Mouse (Mus musculus) left cerebral cortex, adult 9 months (tissue): ENCODE data around the gene Stx1a.
"Not testable (repeated sequence)": the region's sequence is repeated elsewhere in the genome, so short reads cannot be mapped to it uniquely, and the experiment has no call there.

Experiments
- DNase-seq, 2 experiments: peaks; one replicate each; pipeline ENCODE4 v3.0.0; 2022; ENCODE audit warnings: low spot score in 2 of 2

Stx1a gene

DNA sequence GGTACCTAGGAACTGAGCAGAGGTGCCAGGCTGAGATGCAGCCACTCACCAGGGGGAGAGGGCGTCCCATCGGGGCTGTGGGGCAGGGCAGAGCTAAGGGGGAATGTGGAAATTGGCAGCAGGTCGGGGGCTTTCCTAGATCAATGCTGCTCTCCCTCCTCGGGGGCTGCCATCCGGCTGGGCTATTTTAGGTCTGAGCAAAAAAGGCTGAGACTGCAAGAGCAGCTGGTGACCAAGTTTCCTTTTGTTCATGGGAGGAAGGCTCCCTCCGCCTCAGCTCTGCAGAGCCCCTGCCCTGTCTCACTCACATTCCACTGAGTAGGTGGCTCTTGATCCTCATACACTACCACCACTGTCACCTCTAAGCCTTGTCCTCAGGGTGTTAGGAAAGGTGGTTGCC, 16.8 kb downstream of the Stx1a start:
- DNase-seq, result peak in 1 of 2 experiments; percentile 53

DNA sequence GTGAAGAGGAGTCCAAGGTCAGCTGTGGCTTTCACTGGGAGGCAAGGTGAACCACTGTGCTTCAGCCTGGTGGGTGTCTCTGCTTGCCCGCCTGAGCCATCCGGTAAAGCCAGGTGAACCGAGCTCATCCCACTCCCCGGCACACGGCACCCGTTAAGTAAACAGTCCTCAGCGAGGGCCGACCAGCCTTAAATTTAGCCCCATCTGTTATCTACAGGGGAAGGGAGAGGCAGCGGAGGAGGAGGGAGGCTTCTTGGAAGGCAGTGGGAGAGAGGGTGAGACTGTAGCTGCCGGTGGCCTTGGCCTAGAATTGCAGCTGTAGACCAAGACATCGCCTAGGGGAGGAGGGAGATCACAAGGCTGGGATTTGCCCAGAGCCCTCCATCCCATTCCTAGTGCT, 17.5 kb downstream of the Stx1a start:
- DNase-seq, result peak in 1 of 2 experiments; percentile 69

DNA sequence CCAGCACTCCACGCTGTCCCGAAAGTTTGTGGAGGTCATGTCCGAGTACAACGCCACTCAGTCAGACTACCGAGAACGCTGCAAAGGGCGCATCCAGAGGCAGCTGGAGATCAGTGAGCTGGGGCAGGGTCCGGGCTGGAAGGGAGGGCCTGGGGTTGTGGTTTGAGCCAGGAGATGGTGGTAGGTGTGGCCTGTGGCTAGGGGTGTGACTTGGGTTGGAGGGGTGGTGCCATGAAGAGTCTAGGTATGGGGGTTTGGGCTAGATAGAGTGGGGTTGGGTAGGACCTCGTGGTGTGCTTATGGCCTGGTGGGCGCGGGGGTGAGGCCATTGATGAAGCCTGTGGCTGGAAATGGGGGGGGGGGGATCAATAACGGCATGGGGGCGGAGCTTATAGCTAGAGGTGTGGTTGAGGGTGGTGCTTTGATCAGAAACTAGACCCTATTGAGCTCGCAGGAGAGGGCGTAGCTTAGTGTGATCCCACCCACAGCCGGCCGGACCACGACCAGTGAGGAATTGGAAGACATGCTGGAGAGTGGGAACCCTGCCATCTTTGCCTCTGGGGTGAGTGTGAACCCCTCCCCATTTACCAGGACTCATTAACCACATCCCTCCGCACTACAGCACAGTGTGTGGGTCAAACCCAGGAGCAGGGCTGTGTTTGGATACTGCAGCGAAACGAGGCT, 19.0 kb downstream of the Stx1a start:
- no peak for DNase-seq

DNA sequence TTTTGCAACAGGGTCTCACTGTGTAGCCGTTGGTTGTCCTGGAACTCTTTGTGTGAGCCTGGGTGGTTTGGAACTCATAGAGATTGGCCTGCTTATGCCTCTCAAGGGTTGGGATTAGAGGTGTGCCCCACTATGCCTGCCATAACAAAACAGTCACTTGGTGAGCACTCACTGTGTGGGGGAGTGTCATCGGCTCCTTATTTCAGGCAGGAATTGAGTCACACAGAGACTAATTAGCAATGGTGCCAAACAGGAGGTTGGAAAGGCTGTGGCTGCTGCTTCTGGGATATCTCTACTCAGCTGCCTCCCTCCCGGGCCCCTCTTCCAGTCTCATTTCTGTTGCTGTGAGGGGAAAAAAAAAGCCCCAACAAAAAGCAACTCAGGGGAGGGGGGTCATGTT, 21.3 kb downstream of the Stx1a start:
- peak in 1 of 2 experiments; percentile 46 for DNase-seq

DNA sequence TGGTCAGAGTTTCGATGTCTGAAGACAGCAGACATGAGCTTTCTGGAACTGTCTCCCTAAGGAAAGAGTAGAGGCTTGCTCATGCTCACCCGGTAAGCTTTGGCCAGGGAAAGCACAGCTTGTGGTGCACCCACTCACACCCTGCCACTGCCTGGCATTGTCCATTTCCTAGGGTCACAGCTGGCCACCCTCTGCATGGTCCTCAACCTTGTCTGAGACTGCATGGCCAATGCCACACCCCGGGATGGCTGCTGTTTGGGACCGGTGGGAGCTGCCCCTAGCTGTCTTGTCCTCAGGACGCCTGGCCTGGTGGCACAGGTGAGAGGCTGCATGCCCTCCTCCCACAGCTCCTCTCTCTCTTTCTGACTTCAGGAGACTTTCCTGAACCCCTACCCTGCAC, 25.3 kb downstream of the Stx1a start:
- DNase-seq, result no peak

DNA sequence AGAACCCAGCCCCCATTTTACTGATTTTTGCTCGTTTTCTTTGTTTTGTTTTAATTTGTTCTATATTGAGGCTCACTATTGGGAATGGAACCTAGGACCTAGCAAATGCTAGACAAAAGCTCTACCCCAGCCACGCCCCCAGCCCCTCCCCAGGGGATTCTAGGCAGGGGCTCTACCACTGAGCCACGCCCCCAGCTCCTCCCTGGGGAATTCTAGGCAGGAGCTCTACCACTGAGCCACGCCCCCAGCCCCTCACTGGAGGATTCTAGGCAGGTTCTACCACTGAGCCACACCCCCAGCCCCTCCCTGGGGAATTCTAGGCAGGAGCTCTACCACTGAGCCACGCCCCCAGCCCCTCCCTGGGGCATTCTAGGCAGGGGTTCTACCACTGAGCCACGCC, 26.0 kb downstream of the Stx1a start:
- DNase-seq, result not testable (repeated sequence)

DNA sequence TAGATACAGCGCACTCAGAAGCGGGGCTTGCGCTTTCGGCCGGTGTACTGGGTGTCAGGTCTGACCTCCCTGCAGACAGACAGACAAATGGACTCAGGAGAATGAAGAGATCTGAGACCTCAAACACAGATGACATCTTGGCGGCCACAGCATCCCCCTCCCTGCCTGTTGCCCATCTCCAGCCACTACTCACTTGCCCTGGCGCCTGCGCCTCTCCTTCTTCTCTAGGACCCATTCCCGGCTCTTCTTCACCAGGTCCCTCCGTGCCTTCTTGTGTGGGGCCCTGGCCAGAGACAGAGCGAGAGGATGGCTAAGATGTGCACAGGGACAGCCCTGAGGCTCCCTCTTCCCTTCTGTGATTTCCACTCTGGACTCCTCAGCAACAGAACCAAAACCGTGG, 30.1 kb downstream of the Stx1a start:
- no peak for DNase-seq

DNA sequence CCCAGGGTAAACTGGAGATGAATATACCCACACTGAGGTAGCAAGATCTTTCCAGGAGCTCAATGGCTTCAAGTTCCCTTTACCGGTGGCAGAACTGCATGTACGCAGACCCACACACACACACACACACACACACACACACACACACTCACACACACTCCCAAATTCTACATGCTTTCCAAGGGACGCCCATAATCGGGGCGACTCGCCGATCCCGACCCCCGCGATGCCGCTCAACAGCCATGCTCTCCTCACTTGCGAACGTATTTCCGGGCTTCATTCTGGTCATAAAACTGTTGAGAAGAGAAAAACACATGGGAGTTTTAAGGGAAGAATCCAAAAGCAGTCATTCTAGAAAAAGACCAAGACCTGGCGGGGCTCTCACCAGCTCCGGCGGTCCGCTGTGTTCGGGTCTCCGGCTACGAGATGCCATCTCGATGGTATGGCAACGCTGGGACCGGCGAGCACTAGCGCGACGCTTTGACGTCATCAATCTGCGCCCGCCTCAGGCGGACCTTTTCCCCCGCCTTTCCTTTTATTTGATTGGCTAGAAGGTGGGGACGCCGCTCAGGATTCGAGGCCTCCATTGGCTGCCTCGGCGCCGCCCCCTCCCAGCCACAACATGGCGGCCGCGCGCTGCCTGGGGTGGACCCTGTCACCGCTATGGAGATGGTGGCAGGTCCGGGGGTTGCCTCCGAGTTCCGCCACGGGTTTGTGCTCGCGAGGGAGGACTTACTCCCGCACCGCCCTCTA, 40.5 kb downstream of the Stx1a start, which contains the start of gene Dnajc30:
Gene Dnajc30, plus strand, starts transcription at position 574 of the 753 bp plus-strand sequence.
- DNase-seq, result peak; percentile 95 to 98

DNA sequence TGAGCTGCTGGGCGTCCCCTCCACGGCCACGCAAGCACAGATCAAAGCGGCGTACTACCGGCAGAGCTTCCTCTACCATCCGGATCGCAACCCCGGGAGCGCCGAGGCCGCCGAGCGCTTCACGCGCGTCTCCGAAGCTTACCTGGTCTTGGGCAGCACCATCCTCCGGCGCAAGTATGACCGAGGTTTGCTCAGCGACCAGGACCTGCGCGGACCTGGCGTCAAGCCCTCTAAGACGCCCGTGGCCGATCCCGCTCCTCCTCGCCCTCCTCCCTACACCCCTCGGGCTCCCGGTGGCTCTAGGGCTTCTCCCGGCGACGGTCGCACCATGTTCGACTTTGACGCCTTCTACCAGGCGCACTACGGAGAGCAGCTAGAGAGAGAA, 41.1 kb downstream of the Stx1a start:
- DNase-seq, result no peak

DNA sequence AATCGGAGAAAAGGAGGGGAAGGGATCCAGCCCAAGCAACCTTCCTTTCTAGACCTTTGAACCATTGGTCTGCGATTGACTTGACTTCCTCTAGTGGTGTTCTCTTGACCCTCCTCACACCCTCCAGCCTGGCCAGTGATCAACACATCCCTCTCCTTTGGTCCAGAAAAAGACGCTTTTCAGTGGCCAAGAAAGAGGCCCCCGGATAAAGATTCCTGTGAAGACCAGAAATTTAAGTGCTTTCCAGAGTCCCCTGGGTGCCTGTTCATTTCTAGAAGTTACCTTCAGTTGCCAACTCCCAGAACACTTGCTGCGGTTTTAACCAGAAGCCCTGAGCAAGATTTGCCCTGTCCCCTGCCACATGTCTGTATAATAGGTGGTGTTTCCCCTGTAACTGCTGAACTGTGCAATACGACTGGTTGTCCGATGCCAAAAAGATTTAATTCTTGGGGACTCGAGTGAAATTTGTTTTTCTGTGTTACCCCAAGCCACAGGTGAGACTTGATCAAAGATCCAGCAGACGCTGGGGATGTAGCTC, 41.7 kb downstream of the Stx1a start, which contains the start of gene Bud23:
Gene Bud23, minus strand, starts transcription at position 51 of the 538 bp plus-strand sequence.
- DNase-seq, result not testable (repeated sequence)

DNA sequence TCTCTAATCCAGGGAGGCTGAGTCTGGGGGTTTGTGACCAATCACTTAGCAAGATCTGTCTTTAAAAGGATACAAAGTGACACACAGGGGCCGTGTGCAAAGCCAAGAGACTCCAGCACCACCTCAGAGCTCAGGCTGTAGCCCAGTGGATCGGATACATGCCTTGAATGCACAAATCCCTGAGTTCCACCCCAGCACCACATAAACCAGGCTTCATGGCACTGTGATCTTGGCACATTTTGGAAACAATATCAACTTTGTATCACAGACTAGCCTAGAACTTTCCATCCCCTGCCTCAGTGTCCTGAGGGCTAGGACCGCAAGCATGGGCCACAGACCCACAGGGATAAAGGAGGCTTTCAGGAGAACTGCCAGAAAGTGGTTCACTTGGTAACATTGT, 42.7 kb downstream of the Stx1a start:
- DNase-seq, result no peak

DNA sequence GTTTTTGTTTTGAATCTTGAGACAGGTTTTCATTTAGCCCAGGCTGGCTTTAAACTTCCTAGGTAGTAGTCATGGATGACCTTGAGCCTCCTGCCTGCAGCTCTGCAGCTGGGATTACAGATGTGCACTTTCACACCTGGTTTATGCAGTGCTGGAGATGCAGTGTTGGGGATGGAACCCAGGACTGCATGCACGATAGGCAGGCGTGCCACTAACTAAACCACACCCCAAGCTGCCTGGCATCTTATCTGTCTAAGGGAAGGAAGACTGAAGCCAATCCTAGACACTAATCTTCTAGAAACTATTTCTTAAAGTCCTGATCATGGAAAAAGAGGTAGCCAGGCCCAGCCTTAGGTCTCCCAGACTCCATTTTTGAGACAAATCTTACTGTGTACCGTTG, 47.2 kb downstream of the Stx1a start:
- no peak for DNase-seq

DNA sequence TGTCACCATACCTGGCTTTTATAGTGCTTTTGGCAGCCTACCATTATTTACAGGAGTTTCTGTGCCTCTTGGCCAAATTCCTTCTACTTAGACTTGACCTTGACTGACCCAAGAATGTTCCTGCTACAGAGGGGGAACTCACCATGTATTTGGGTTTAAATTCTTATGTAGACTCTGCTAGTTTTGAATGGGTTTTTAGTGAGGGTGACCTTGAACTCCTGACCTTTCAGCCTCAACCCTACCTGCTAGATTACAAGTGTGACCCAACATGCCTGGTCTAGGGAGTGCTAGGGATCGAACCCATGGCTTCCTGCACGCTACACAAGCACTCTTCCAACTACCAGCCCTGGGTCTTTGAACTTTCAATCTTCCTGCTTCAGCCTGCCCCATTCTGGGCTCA, 48.8 kb downstream of the Stx1a start:
- DNase-seq, result no peak

DNA sequence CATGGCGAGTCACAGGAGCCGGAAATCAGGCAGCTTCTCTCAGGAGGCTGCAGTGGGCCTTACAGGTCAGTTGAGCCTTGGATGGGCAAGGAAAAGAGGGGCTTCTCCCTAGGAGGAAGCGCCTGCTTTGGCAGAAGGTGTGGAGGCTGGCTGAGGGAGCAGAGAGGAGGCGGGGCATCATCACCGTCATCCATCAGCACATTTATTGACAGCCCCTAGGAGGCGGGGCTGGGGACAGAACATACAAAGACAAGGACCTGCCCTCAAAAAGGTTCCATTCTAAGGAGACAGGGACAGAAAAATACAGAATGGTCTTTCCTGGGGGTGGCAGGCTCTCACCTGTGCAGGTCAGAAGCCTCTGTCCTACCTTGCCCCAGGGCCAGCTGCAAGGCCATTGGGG, 49.4 kb downstream of the Stx1a start:
- no peak for DNase-seq

DNA sequence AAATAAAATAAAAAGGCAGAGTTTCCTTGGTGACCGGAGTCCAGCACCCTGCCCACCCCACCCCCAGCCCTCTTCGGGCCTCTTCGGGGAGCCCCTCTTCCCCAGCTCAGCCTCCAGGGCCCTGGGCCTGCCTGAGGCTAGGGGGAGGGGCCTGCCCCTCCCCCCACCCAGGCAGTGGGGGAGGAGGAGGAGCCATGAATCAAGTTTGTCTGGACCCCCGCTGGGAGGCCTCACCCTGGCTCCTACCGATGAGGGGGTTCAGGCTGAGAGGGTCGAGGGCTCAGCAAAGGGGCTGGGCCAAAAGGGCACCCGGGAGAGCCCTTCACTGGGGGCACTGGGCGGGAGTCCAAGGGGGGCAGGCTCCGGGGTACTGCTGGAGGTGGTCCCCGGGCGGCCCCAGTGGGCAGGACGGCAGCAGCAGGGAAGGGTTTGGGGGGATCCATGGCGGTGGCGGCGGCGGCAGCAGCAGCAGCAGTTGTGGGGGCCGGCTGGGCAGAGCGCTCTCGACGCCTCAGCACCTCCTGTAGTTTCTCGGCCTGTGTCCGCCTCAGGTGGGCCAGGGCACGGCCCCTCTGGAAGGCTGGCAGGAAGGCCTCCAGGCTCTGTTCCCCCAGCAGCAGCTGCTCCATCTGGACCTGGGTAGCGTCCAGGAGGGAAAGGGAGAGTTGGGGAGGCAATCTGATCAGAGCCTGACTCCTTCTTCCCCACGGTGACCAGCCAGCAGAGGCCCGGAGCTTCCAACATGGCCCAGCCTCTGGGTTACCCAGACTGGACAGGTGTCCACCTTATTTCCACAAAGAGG, 50.3 kb downstream of the Stx1a start:
- no peak for DNase-seq

DNA sequence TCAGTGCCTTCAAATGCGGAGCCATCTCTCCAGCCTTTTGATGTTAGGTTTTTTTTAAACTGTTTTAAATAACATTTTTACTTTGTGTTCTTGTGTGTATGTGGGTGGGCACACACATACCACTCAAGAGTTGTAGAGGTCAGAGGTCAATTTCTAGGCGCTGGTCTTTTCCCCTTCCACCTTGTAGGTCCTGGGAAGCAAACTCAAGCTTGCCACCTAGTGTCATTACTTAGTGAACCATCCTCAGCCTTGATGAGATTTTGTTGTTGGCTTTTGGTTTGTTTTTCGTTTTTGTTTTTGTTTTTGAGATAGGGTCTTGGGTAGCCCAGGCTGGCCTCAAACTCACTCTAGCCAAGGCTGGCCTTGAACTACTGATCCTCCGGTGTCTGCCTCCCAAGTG, 52.4 kb downstream of the Stx1a start:
- DNase-seq, result no peak

DNA sequence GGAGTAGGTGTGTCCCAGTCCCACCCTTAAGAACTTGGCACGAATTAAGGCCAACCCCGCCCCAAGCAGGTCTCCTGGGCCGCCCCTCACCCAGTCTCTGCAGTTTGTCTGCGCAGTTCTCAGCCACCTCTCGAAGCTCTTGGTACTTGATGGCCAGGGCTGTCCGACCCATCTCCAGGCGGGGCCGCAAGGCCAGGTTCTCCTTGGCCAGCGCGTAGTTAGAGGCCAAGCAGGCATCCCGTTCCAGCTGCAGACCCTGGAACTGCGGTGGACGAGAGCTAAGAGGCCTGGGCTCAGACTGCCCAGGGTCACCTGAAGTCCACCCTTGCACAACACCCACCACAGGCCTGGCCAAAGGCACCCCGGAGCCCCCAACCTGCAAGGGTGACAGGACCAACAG, 53.1 kb downstream of the Stx1a start:
- DNase-seq, result no peak

DNA sequence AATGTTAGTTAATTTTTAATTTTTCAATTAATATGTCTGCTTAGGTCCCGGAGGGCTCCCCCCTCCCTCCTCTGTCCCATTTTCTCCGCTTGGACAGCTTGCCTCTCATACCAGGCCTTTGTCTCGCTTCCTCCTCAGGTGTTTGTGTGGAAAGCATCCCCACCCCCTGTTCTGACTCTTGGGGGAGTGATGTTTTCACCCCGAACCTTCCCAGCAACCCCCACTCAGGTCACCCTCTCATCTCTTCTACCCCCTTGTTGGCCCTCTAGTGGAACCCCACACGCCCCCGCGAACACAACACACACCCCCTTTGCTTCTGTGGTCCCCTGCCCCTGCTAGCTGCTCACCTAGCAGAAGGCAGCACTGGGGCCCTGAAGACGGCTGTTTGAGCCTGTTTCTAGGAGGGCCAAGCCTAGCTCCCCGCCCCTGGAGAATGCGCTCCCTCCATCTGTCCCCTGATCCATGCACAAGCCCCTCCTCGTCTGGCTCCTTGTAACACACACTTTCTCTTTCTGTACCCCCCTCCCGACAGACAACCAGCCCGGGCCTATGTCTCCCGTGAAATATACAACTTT, 53.7 kb downstream of the Stx1a start:
- DNase-seq, result peak in 1 of 2 experiments; percentile 31

DNA sequence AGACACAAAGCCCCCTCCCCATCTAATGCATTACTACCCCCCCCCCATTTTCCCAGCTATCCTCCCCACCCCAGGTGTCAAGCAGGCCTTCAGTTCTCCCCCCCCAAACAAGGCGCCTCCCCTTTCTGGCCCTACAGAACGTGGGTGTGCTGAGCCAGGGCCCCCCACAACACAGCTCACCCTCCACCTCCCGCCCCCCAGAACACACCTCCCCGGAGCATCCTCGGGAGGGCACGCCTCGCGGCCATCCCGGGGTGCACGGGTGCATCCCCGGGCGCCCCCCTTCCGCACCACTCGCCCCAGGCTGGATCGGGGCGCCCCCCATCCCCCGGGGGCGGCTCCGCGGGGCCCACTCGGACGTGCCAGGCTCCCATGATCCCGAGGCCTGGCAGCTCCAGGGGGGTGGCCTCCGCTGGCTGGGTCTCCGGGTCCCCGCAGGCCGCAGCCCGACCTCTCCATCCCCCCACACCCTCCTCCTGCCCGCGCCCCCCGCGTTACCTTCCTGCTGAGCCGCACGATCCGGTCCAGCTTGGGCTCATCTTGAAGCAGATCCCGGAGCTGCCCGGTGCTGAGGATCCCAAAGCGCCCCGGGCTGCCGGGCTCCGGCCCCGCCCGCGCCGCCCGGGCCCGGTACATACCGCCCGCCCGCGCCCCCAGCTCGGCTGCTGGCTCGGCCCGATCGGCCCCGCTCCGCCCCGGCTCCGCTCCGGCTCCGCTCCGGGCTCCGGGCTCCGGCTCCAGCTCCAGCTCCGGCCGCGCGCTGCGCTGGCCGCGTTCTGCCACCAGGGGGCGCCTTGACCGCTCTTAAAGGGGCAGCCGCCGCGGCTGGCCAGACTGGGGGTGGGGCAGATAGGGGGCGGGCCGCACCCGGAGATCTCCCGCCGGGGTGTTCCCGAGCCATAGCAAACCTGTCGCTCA, 54.5 kb downstream of the Stx1a start, which contains the start of gene Vps37d:
Gene Vps37d, minus strand, starts transcription at position 703 of the 918 bp plus-strand sequence.
- DNase-seq, result peak; percentile 70 to 92

DNA sequence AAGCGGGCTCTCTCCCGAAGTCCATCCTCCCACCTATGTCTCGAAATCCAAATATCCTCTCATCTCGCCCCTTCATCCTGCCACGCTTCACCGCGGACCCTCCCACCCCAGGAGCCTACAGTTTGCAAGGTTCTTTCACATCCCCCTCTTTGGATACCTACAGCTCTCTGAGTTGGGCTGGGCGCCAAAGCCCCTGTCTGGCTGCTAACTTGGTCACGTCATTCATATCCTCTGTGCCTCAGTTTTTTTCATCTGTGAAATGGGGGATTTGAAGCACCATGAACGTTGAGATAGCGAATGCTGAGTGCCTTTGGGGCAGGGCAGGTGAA, 55.2 kb downstream of the Stx1a start:
- no peak for DNase-seq

DNA sequence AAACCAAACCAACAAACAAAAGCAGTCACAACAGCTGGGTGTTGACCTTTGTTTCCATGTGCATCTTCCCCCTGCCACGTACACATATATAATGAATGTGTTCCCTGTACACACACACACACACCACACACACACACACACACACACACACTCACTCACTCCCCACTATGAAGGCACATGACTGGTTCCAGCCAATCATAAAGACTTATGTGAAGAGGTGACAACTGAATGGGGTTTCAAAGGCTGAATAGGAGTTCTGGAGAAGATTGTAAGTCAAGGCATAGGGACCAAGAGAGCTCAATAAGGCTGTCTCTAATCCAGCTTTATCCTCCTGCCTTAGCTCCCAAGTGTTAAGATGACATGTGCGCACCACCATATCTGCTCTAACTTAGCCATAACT, 56.3 kb downstream of the Stx1a start:
- no peak for DNase-seq
